Mouse (Mus musculus) myocyte (in vitro differentiated cells): Measurements from ENCODE around the gene Pheta2.

Experiments used
- CEBPB ChIP-seq: IDR thresholded peaks from 2 replicates; pipeline ENCODE4 v1.6.1; 2011; ENCODE audit warnings: mild to moderate bottlenecking, moderate library complexity; ENCODE audit not compliant: poor library complexity, insufficient read depth, severe bottlenecking
- MYOG ChIP-seq, 3 experiments: IDR thresholded peaks; one replicate each; pipeline ENCODE4 v1.6.1; 2011; ENCODE audit warnings: control low read depth in 2 of 3, low read depth in 2 of 3, mild to moderate bottlenecking in 2 of 3; ENCODE audit not compliant: insufficient read length in 2 of 3, control insufficient read depth in 1 of 3, insufficient read depth in 1 of 3
- POLR2A ChIP-seq: IDR thresholded peaks from one replicate; pipeline ENCODE4 v1.6.1; 2011; ENCODE audit warnings: low read depth, mild to moderate bottlenecking, control low read depth, moderate library complexity; ENCODE audit not compliant: insufficient read length
- POLR2AphosphoS2 ChIP-seq: IDR thresholded peaks from one replicate; pipeline ENCODE4 v1.6.1; 2011; ENCODE audit warnings: low read depth, control low read depth; ENCODE audit not compliant: insufficient read length

DNA sequence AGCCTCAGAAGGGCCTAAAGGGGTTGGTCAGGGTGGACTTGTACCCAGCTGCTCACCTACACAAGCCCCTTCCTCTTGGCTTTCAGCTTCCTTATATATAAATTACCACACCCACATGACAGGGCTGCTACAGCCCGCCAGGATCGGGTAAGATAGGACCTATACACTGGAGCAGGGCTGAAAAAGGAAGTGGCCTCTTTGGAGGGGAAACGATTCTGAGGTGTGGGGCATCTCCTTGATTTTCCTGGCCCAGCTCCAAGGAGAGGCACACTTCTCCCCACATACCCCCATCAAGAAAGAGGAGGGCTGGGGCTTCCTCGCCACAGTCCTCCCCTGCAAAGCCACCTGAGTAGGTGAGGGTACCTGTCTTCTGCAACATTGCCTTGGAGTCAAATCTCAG lies 867 bp upstream of the Pheta2 start:
- no peak for TF ChIP-seq POLR2A
- no peak for TF ChIP-seq POLR2AphosphoS2
- TF ChIP-seq MYOG (IDR thresholded peaks at IDR 0.05; ENCODE audit: control insufficient read depth in 1 of 3, insufficient read depth in 1 of 3, insufficient read length in 2 of 3, low read depth in 2 of 3): no peak
- TF ChIP-seq CEBPB: no peak
